Mouse (Mus musculus): ENCODE data around the gene Nrsn2.

- TF ChIP-seq GATA1 (IDR thresholded peaks at IDR 0.05; ENCODE audit: borderline replicate concordance, low read length) (no peak), CTCF (IDR thresholded peaks at IDR 0.05; ENCODE audit: low read depth, low read length) (no peak), POLR2AphosphoS5 (IDR thresholded peaks at IDR 0.05; ENCODE audit: insufficient replicate concordance, low read depth, low read length) (no peak), GATA2 (IDR thresholded peaks at IDR 0.05; ENCODE audit: borderline replicate concordance, low read depth, low read length) (no peak)
These were observed 38.7 kb downstream of the Nrsn2 start for GRCm38 (mm10) chr2:152337591-152338212.
